Mouse (Mus musculus) common myeloid progenitor, adult 5-6 weeks (primary cell): ENCODE results near the gene Gpr61. TPM values are rescaled to one million over a fixed set of nuclear protein-coding genes. Genes with fewer than 3 reads are reported as not detected.

Source experiments
- ATAC-seq: replicated peaks from 2 replicates; pipeline ENCODE4 v1.8.0; 2016; ENCODE audit warnings: low read depth, mild to moderate bottlenecking, moderate TSS enrichment, inconsistent platforms; ENCODE audit not compliant: poor library complexity, severe bottlenecking
- total RNA-seq: library from RNA; stranded (forward); fragments of 200-1000, 187-1606 nt; gene quantifications from 2 replicates; pipeline ENCODE4 v1.2.3, GENCODE M21; 2017

Gpr61 gene
- not detected in 2 replicates for total RNA-seq

DNA sequence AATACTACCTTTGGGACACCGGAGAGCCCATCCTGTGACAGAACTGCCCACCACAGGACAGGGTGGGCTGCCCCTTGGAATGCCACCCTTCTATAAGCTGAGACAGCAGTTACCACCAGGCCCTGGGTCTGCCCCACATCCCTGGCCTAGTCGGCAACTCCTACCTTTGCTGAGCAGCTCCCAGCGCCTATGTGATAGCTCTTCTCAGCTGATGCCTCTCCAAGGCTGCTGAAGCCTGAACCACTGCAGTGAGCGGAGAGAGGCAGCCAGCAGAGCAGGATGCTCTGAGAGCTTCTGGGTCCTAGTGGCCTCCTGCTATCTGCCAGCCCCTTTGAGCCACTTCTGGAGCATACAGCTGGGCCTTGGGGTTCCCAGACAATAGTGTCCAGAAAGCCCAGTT lies at the start of gene Gpr61:
TSS of gene Gpr61 (minus strand) at position 227 of the 400 bp plus-strand sequence.
- ATAC-seq: no peak

DNA sequence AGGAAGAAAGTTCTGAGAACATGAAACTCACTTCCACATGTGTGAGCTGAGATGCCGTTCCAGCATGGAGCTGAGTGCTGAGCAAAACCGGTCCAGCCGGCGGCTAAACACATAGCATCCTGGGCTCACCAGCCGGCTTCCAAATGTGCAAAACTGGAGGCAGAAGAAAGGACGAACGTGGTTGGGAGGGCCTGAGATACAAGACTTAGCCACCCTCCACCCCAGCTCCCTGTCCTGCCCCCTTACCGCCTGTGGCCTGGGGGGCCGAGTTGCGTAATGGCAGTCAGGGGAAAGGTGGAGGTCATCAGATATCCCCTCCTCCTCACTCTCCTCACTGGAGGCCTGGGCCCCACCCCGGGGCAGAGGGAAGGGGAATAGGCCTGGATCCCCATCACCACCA lies 49.8 kb upstream of the Gpr61 start:
- no peak for ATAC-seq

DNA sequence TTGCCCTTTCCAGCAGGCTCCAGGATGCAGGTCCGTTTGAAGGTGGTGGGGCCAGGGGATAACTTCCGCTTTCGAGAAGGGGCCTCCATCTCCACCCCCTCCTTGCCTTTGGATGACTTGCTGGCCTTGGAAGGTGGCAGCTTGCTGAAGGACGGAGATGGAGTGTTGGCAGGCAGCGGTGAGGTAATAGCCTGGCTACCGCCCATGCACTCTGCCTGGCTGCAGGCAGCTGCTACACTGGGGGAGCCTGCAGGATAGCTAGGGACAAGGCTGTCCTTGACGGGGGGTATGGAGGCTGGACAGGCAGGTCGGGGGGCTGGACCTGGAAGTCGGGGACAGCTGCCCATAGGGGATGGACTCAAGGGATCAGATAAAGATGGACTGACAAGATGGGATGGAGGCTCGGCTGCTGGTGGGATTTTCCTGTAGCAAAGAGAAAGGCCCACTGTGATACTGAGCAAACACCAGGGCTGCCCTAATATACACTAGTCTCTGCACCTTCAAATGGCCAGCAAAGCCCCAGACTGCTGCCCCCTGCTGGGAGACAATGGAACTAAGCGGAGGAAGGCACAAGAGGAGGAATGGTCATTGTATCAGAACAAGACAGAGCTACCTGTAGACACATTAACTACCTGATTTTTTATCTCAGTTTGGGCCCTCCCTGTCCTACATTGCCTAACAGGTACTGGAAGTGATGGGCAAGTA lies 49.1 kb upstream of the Gpr61 start:
- peak; percentile 31; the same call in 1 of the 2 replicates for ATAC-seq

DNA sequence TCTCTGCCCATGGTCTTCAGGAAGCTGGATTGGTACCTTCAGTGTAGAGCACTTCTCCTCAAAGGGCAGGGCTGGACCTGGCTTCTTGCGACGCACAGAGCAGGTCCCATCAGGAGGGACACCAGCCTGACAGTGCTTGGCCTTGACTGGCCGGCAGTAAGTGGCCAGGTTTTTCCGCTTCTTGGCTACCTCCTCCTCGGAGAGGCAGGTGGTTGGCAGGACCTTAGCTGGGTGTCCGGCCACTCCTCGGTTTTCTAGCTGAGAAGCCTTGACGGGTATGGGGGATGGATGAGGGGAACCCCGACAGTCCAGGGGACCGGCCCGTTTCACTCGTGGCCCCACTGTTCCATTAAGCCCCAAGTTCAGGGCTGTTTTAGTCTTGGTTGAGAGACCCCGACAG lies 48.5 kb upstream of the Gpr61 start:
- ATAC-seq: no peak

DNA sequence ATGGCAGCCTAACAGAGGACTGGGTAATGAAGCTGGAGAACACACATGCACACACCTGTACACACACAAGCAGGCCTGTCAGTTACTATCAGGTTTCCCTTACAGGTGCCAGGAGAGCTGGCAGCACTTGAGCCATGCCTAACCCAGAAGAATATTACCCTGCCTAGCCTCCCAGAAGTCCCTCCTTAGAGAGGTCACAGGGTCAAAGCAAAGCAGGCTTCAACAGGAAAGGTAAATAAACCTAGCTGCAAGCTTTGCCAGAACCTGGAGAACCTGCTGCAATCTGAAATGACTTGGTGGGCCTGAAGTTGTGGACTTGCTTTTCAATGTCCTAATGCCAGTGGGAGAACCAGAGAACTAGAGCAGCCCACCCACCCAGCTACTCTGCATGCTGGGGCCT lies 47.8 kb upstream of the Gpr61 start:
- no peak for ATAC-seq

DNA sequence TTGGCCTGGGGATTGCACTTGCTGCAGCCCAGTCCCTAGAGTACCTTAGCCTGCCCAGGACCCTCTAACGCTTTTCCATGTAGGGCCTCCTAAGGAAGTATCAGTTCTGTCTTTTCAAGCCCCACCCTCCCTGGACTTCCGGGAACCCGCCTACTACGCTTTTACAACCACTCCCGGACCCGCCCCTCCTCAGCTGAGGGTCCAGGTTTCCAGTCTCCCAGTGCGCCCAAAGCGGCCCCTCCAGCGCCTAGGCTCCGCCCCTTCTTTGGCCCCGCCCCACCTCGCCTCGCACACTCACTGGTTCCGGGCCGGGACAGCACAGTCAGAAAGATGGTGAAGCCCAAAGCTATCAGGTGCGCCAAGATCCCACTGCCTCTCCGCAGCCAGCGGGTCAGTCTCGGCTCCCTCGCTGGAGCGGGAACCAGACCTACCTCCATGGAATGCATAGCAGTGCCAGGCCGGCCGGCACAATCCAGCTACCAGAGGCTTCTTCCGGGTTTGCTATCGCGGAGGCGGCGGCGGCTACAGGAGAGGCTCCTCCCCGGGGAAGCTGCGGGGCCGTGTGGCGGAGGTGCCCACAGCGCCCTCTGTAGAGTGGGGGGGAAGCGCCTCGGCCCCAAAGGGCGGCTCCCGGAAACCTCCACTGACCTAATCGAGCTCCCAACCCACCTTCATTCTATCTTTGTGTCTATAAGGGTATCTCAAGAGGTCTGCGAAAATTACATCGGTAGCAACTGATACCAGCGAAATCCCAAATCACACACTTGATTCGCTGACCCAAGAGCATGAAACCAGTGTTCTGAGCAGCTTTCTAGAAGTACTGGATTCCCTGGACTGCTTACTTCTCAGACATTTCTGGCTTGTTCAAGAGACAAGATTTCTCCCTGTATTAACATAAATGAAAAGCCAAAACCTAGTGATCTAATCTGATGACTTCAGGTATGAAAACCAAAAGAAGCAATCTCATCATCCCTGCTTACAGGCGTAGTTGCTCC lies 45.9 kb upstream of the Gpr61 start, which contains the start of gene Cyb561d1:
TSS of gene Cyb561d1 (minus strand) at position 884 of the 995 bp plus-strand sequence.
- ATAC-seq: peak; percentile 90

DNA sequence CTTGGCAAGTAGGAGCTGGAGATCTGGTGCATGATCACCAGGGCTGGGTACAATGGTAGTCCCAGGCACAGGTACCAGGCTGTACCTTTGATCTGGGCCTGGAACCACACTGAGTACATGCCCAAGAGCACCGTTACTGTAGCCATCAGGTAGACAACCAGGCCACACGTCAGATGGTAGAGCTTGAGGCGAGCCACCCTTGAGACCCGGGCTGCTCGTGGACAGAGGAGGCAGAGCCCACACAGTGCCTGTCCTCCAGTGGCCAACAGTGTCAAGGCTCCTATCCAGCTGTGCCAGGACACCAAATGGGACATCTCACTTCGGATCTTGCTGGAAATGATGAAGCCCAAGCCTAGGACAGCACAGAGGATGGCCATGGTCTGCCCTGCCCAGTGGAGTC lies 44.5 kb upstream of the Gpr61 start:
- no peak for ATAC-seq

DNA sequence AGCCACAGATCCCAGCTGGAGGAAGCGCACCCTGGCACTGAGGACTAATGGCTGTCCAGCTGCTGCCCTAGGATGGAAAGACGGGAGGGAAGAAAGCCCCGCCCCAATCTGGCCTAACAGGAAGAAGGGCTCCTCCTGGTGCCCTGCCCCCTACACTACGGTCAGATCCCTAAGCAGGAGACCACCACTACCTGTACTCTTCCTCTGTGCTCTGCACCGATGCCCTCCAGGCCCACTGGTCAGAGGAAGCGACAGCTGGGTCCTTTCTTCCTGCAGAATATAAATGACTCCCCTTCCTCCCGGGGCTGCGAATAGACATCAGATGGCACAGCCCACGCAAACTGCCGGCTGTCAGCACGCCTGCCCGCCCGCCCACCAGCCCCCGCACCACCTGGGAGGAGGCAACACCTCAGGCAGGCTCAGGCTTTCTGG lies 42.4 kb upstream of the Gpr61 start:
- no peak for ATAC-seq

DNA sequence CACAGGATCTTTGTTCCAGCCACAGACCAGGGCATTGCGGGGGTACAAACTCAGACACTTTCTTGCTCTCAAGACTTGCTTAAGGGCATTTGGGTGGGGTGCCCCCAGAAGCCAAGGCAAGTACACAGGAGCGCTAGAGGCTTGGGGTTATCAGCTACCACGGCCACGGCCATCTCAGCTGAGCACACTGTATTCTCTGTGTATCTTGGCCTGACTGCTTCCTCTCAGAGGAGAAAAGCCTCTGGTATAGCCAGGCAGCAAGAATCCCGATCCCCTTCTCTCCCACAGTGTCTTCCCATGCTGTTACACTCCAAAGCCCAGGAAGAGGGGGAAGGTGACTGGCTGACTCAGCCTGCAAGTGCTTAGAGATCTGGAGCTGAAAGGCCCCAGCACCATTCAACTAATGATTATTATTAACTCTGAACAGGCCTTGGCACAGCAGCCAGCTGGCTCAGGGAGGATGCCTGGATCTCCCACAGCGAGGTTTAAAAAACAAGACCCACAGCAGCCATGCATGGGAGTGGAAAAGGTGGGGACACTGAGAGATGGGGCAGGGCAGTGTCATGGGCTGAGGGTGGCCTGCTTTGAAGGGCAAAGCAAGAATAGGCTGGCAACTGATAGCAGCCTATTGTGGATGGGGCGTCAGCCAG lies 41.4 kb upstream of the Gpr61 start:
- ATAC-seq: no peak

DNA sequence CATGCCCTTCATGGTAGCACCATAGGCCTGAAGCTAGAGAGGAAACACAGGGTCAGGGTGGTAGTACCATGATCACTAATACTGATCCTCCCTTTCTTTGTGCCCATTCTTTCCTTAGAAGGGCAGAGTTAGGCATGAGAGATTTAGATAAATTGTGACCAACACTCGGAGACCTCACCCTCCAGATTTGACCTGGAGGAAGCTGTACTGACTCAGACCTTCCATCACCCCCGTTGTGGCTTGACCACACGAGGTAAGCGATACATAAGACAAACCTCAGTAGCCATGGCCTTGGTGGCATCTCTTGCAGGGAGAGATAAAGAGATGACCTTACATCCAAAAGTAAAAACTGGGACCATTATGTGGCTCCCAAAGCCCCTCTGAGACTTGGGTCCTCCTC lies 40.6 kb upstream of the Gpr61 start:
- no peak for ATAC-seq

DNA sequence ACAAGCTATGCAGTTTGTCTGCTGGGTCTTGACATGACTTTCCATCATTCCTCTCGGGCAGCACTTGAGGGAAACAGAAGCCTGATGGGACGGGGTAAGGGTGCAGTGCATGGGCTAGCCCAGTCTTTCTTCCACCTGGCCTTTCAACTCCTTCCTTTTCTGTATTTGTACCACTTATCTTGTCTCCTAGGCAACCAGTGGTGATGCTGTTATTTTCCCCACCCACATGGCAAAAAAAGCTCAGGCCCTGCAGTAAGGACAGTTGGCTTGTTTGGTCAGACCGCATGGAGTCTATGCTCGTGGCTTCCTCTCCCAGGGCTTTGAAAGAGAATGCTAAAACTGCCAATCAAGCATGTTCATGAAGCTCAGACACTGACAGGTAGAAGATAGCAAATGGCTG lies 39.0 kb upstream of the Gpr61 start:
- ATAC-seq: no peak

DNA sequence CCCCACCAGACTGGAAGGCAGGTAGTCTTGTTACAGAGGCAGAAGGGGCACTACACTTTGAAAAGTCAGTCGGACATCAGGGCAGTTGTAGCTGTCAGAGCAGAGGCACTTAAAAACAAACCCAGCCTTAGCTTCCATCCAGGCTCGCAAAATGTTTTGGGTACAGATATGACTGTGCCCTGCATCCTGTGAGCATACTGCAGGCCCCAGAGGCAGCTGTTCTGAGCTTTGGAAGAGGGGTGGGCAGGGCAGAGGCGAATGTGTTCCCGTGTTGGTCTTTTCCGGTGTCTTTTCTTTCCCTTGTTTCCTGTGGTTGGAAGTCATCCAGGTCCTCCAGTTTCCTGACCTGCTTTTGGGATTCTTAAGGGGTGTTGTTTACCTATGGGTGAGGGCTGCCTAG lies 35.2 kb upstream of the Gpr61 start:
- no peak for ATAC-seq

DNA sequence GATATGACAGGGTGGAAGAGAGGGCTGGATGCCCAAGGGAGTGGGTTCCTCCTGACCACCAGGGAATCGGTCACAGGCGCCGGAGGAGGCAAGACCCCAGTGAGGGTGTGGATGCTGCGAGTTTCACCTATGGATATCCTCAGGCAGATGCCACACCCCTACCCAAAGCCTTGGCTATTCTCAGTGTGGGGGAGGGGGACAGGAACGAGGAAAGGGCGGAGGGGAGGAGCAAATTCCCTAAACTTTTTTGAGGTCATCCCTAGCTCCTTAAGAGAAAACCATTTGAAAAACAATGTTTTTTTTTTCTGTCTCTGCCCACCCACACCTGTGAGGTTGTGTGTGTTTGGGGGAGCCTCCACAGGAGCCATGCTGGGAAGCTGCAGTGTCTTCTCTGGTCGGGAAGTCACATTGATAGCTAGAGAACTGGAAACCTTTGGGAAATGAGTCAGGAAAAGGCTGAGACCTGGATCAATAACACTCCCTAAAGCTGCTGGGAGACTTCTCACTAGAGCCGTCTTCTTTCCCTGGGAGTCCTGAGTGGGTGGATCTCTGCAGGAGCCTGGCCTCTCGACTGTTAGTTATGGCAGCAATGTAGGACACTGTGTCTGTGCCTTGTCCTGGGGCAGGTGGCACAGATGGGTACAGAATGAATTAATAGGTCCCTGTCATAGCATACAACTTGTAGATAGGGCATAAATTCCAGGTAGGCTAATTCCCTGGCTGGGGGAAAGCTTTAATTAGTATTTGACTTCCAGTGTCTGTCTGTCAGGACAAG lies 34.2 kb upstream of the Gpr61 start:
- no peak for ATAC-seq

DNA sequence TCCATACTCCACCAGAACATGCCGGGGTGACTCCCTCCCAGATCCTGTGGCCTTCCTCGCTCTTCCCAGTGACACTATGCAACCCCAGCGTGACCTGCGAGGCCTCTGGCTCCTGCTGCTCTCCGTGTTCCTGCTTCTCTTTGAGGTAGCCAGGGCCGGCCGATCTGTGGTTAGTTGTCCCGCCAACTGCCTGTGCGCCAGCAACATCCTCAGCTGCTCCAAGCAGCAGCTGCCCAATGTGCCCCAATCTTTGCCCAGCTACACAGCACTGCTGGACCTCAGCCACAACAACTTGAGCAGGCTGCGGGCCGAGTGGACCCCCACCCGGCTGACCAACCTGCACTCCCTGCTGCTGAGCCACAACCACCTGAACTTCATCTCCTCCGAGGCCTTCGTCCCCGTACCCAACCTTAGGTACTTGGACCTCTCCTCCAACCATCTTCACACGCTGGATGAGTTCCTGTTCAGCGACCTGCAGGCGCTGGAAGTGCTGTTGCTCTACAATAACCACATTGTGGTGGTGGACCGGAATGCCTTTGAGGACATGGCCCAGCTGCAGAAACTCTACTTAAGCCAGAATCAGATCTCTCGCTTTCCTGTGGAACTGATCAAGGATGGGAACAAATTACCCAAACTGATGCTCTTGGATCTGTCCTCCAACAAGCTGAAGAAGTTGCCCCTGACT lies 32.6 kb upstream of the Gpr61 start:
- ATAC-seq: peak; percentile 67

DNA sequence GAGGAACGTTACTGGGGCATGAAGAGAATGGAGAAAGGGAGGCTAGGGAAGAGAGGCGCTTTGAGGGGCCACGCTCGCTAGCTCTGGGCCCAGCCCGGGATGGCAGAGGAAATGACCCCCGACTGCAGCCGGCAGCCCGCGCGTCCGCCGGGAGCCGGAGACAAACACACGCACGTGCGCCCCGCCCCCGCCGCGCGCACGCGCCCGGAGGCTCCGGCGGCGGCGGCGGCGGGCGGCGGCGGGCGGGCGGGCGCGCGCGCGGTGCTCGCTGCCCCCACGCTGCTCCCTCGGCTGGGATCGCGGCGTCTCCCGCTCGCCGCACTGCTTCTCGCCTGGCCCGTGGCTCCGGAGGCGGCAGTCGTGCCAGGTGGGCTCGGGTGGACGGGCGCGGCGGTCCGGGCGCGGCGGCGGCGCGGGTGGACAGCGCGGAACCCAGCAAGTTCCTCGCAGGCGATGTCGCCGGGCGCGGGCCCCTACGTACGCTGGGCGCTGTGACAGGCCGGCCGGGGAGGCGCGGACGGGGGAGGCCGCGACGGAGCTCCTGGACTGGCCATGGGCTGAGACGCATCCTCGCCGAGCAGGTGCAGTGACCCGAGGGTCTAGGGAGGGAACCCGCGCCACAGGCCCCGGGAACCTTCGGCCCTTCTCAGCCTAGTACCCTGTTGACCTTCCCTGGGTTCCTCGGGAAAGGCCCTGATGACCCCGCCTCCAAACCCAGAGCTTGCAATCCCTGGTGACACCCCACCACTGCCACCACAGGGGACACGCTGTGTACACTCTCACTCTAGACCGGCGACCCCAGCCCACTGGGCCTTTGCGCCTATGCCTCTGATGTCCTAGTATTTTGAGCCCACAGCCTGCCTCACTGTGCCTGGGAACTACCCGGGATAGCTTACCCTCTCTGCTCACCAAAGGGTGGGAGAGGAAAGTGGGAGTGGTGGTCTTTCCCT lies 31.7 kb upstream of the Gpr61 start, which contains the start of gene Amigo1:
TSS of gene Amigo1 (plus strand) at position 238 of the 950 bp plus-strand sequence.
- ATAC-seq: peak; percentile 33; the same call in 1 of the 2 replicates

DNA sequence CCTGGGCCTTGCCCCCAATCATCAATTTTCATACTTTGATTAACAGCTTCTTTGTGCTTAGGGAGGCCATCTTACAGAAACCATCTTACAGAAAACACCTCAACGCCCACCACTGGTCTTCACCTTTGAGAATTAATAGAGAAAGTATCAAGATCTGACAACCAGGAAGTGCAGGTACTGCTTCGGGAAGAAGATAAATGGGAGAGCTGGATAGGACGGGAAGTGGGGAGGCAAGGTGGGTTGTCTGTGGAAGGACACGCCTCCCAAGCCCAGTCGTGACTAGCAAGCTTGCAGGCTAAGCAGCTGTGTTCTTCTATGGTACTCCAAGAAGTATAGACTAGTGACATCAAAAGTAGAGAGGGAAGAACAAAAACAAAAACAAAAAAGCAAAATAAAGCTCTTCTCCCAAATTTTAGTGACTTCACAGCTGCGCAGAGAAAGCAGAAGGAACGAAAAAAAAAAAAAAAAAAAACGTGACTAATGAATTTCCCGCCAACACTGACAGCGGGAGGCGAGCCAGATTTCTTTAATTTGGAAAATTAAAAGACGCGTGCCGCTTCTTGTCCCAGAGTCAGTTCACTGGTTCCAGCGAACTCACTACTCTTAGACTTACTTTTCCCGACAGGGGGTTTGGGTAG lies 30.9 kb upstream of the Gpr61 start:
- ATAC-seq: peak; percentile 30; the same call in 1 of the 2 replicates

DNA sequence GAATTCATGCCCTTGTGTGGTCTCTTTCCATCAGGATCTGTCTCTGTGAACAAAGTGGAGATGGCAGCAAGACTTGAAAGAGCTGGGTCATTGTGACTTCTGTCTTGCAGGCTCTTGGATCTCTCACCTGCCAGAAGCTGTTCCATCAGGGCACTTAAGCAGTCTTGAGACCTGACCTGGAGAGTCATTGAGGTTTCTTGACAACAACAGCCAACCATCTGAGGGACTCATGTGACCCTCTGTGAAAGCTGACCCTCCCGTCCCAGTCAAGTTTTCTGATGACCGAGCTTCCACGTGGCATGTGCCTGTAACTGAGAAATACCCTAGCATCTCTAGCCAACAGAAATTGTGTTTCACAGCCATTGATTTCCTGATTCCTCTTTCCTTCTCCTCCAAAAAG lies 30.1 kb upstream of the Gpr61 start:
- no peak for ATAC-seq

DNA sequence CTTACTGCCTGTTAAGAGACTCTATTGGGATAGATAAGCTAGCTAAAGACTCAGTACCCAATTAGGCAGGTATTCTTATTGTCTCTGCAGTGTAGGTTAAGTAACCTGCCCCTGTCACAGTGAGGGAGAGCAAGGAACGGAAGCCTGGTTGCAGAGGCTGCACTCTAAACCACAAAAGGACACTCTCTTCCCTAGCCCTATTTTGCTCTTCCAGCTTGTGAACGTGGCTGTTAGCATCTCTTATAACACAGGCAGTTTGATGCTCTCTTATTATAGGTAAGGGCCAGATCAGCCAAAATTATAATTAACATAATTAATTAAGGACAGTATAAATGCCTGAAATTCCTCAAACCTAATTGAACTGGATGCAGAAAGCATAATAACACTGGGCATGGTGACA lies 25.8 kb upstream of the Gpr61 start:
- no peak for ATAC-seq
